Mouse (Mus musculus) CH12F3 (cell line): ENCODE results near the gene Lyrm7.

Source experiments
- in situ Hi-C: fragments of 300-500 bp; cut with MboI; formaldehyde crosslinking; loops from 2 replicates; pipeline ENCODE4 v1.14.3; 2020; ENCODE audit warnings: low sequenced_read_pairs

The Lyrm7 gene

DNA sequence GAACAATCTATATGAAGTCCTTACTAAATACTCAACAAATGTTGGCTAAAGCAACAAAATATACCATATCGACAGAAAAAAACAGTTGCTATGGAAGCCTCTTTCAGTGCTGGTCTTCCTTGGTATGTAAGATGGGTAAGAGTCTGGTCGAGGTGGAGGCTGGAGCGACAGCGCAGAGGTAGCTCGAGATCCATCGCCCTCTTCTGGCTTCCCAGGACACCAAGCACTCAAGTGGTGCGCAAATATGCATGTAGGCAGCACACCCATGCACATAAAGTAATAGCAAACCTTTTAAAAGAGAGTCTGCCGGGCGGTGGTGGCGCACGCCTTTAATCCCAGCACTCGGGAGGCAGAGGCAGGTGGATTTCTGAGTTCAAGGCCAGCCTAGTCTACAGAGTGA lies 9.1 kb downstream of the Lyrm7 start:
- in situ Hi-C loops, result no loop called here

DNA sequence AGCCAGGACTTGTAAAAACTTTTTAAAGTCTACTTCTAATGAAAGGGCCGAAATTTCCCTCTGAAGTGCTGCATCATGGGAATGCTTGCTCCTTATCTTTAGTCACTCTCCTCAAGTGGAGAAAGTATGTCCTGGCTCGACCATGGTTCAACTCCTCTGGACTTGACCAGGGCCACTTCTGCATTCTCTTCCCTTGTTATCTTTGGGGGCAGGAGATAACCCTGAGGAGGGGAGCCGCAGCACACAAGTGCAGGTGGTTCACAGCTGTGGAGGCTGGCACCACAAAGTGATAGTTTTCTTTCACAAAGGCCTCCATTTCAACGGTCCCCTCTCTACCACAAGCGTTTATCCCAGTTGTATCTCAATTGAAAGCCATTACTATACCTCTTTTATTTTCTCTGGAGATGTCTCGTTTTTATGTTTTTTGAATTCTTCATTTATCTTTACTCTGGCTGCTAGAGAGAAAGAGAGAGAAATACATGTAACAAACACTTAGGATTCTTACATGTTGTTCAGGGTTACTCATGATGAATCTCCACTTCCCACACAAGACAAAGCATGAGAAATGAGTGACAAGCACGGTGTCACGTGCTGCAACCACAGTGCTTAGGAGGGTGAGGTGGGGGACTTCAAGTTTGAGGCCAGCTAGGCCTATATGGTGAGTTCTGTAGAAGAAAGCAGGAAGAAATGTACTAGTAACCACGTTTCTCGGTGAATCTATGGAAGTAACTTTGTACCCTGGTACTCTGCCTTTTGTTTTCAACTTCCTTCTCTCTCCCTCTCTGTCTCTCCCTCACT lies 10.6 kb downstream of the Lyrm7 start:
- in situ Hi-C loops, result no loop called here

DNA sequence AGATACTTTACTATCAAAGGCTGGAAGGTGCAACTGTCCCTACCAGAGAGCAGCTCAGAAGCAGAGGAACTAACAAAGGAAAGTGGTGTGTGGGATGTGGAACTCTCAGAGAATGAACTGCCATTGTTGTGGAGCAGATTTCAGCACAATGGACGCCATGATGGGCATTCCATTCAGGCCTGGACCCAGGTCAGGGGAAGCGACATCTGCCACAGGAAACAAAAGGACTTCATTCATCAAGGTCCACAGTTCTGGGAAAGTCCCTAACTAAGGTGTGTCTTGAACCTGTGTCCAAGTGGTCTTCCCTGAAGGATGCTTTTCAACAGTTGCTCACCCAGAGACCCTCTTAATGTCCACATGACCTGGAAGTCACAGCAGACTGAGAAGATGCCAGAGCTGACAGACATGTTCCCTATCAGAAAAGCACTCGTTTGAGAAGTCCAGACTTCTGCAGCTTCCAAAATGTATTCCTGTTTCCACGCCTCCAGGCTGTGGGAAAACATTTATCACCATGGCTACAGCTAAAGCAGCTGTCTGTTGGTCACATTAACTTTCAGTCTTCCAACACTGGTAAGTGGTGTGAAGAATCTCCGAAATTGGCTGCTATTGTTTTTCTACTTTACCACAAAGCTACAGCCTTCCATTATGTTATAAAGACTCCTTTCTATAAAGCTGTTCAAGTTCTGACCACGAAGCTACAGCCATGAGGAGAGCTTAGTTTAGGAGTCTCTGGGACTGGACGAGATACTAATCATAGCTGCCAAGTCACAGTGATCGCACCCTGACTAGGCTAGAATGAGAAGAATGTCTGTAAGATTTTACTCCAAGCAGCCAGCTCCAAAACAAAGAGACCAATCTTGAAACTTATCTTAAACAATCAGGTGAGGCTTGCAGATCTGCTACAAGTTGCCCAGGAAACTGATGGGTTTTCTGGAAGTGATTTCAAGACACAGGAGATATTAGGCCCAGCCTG lies 15.0 kb downstream of the Lyrm7 start:
- in situ Hi-C loops, result no loop called here

DNA sequence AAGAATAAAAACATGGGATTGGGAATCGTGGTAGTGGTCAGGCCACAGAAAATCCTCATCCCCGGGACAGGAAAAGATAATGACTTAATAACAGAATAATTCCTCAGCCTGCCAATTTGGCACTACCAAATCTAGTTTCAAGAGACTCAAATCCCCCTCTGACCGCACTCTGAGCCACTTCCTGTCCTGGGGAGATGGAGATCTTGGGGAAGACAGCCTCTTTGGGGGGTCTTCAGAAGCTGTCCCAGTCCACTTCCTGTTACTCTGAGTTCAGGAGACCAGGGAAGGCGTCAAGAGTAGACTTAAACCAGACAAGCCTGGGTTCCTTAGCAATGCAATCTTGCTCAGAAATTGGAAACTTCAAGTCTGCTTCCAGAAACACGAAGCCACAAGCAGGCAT lies 15.8 kb downstream of the Lyrm7 start:
- in situ Hi-C loops, result no loop called here

DNA sequence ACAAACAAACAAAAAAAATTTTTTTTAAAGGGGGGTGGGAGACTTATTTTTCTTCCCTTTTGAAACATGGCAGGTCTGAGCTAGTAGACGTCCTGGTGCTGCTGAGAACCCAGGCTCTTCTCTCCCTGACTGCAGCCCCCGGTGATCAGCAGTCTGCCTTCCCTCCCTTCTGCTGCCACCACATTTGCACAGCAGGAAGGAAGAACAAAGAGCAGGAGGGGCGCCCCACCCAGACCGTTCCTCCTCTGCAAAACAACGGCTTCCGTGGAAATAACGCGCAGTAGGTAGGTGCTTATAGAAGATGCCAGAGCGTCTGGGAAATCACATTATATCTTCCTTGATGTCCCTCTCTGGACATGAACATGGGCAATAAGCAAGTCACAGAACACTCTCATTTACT lies 16.3 kb downstream of the Lyrm7 start:
- in situ Hi-C loops, result no loop called here

DNA sequence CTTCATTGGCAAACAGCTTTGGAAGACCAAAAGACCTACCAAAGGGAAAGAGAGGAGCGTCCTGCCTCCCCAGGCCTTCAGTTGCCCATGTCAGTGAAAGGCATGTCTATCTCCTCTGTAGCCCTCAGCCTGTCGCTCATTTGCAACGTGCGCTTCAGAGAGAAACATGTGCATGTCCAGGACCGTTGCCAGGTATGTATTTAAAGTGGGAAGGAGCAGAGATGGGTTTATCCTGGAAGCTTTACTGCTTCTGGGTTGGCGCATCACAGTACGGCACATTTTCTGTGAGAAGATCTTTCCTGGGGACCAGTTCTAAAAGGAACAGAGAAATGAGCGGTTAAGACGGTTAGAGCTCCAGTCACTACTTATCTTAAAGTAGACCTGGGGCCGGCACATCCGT lies 19.8 kb downstream of the Lyrm7 start:
- in situ Hi-C loops, result no loop called here

DNA sequence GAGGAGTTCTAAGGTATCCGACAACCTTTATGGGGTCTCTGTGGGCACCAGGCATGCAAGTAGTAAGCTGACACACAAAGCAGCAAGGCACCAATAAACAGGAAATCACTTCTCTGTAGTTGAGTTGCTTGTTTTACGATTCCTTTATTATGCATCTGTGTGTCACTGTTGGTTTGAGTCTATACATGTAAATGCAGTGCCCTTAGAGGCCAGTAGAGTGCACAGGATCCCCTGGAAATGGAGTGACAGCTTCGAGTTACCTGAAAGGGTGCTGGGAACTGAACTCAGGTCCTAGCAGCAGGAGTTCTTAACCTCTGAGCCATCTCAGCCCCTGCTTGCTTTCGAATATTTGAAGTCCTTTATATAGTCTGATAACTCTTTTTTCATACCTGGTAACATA lies 21.0 kb downstream of the Lyrm7 start:
- in situ Hi-C loops, result no loop called here

DNA sequence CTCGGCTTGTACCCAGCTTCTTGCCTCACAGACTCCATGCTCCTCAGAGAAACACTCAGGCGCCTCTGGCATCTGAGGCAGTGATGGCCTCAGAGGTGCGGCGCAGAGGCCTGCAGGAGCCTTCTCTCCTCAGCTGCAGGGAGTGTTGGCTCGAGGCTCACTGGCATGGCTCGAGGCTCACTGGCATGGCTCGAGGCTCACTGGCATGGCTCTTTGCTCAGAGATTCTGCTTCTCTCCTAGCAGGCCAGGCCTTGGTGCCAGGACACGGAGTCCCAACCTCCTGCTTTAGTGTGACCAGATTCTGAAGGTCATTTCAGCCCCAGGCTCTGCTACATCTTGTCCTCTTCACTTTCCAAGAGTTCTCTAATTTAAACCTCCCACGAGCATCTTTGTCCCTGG lies 24.6 kb downstream of the Lyrm7 start:
- in situ Hi-C loops, result no loop called here

DNA sequence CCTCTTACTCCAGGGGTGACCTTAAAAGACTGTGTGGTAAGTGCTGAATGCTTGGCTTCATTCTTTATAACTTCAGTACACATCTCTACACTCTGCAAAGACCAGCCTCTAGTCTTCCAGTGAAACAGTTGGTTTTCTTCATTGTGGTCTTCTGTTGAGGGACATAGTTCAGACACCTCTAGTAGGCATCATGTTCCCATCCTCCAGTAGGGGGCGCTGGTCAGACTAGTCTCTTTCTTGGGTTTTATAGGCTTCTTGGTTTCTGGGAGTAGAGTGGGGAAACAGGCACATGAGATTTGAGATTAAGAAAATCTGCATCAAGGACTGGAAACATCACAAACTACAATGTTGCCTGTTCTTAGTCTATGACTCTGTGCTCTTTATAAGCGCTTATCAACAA lies 26.1 kb downstream of the Lyrm7 start:
- in situ Hi-C loops, result no loop called here

DNA sequence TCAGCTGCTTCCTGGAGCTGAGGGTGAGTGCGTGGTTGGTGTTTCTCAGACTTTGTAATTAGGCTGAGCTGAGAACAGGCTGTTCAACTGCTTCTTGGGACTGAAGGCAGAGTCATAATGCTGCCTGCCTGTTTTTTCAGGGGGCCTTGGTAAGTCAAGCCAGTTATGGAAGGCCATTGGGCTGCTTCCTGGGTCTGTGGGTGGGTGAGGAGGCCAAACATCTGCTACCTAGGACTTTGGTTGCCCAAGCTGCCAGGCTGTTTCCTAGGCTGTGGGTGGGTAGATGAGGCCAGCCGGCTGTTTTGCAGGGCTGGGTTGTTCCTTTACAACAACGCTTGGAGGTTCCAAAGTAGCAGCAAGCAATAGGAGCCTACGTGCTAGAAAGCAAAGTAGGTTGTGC lies 26.9 kb downstream of the Lyrm7 start:
- in situ Hi-C loops, result no loop called here

DNA sequence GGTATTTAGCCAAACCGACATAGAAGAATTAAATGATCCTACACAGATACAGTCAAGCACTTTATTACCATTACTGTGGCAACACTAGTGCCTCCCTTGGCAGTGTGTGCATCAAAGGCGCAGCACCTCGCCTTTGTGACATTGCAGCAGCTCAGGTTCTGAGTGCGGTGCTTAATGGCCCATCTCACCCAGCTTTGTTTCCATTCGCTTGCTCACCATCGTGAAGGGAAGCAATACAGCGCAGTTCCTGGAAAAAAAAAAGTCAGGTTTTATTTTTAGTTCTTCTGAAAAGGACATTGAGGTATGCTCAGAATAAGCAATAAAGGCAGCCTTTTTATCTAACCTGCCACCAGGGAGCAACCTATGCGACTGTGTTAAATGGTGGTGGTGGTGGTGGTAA lies 33.9 kb downstream of the Lyrm7 start:
- in situ Hi-C loops, result no loop called here

DNA sequence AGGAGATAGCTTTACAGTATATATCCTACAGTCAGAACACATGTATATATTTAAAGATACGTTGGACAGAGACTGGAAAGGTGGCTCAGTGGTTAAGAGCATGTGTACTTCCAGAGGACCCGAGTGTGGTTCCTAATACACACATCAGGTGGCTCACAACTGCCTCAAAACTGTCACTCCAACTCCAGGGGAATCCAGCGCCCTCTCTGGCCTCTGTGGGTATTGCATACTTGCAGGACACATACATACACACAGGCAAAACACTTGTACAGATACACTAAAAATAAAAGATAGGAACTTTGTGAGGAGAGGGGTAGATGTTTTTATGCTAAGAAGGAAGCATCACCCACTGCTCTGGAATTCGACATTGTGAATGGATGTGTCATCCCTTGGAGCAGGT lies 34.9 kb downstream of the Lyrm7 start:
- in situ Hi-C loops, result no loop called here

DNA sequence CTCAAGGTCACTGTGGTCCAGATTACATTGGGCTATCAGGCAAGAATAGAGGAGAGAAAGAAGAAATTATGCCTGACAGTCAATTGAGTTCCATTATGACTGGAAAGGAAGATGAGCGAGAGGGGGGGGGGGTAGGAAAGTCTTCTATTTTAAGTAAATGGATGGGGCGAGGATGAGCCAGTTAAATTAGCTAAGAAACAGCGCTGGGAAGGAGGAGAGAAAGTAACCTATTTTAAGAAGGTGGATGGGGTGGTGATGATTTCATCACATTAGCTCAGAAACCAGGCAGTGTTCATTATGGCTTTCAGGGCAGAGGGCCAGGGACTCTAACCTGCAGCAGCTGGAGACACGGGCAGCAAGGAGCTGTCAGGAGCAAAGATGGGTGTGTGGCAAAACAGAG lies 37.2 kb downstream of the Lyrm7 start:
- in situ Hi-C loops, result no loop called here

DNA sequence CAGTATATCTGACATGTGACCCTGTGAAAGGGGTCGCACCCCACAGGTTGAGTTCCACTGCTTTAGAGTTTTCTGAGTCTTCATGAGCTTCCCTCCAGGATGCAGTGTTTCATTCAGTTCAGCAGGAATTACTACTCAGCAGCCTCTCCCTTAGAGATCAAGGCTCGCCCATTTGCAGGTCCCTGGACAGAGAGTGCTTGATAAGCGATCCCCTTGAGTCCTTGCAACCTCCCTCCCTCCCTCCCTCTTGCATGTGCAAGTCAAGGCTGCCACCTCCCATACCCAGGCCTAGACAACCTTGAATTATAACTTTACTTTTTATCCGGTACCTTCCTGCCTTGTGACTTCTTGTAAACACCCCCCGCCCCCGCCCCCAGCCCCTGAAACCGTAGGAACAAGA lies 41.2 kb downstream of the Lyrm7 start:
- in situ Hi-C loops, result no loop called here

DNA sequence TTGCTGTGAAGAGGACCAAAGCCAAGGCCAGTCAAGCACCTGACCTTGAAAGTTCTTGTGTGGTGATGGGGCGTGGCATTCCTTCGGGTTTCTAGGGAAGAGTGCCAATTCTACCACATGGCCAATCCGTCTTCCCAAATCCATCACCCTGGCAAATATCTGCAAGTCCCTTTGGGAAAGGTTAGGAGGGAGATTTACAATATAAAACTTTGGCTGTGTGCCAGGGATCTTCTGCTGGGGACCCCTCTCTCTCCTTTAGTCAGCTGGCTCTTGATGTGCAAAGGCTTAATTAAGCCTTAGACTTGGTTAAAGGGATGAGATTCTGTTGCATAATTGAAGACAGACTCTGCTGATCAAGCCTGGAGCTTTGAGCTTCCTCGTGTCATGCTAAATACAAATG lies 43.3 kb downstream of the Lyrm7 start:
- in situ Hi-C loops, result no loop called here

DNA sequence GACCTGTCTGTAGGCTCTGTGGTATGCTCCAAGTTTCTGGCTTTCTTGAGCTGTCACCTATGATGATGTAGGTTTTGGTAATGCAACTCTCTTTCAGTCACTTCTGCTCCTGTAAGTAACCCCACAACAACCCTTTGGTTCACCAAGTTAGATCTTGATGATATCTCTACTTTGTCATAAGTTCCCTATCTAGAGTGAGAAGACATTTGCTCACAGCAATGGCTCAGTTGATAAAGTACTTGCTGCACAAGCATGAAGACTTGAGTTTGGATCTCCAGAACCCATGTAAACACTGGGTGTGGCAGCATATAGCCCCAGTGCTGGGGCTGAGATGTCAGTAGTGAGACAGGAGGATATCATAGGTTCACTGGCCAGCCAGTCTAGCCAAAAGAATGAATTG lies 45.1 kb downstream of the Lyrm7 start:
- in situ Hi-C loops, result no loop called here

DNA sequence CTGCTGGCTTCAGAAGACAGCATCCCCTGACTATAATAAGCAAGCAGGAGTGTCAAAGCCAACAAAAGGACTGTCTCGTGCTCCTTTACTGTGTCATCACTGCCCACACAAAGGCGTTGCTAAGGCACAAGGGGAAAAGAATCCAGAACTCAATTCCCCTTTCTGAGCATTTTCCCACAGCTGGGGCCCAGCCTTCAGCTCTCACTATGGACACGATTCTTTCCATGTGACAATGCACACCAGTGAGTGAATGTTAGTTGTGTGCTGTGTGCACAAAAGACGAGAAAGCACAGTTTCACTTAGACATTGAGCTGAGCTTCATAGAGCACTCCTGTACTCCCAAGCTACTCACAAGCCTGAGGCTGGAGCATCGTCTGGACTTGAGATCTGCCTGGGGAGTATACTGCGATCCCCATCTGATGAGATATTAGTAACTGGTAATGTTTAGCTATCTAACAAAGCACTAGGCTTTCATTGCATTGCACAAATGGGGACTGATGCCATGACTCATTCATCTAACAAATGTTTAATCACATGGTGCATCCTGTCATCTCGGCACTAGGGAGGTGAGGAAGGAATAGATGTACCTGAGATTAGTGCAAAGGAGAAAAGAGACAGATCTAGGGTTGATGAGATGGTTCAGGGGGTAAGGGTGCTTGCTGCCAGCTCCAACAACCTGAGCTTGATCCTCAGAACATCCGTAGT lies 47.8 kb downstream of the Lyrm7 start:
- in situ Hi-C loops, result no loop called here

DNA sequence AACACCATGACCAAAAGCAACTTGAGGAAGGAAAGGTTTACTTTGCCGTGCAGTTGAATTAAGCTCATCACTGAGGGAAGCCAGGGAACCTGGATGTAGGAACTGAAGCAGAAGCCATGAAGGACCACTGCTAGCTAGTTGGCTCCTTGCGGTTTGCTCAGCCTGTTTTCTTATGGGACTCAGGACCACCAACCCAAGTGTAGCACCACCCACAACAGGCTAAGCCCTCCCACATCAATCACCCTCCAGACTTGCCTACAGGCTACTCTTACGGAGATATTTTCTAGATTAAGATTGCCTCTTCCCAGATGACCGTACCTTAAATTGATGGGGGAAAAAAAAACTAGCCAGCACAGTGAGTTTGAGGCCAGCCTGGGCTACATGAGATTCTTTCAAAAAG lies 48.4 kb downstream of the Lyrm7 start:
- in situ Hi-C loops, result no loop called here

DNA sequence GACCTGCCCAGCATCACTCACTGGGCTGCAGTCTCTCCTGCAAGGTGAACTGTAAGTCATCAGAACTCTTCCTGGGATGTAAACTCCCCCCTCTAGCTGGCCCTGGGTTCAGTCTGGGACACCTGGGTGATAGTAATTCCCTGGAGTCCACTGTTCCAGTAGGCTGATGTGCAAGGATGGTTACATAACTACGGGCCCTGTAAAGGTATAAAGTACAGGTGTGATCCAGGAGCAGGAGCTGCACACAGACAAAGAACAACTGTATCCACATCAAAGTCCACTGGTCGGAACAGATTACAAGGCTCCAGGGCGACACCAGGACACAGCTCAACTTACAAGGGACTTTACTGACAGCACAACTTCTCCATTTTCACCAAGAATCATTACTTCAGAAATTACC lies 49.7 kb downstream of the Lyrm7 start:
- in situ Hi-C loops, result no loop called here

DNA sequence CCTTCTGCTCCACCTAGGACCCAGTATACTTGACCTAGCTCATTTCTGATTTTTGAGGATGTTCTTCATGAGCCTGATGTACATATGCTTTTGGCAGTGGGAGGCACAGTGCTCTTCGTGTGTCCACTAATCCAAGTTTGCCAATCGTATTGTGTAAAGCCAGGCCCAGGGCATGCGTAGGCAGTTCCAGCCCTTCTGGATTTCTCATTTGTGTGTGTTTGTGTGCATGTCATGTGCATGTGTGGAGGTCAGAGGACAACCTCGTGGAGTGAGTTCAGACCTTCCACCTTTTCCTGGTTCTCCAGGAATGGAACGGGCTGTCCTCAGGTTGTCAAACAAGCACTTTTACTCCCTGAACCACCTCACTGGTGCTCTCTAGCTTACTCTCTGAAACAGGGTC lies 51.1 kb downstream of the Lyrm7 start:
- in situ Hi-C loops, result no loop called here

DNA sequence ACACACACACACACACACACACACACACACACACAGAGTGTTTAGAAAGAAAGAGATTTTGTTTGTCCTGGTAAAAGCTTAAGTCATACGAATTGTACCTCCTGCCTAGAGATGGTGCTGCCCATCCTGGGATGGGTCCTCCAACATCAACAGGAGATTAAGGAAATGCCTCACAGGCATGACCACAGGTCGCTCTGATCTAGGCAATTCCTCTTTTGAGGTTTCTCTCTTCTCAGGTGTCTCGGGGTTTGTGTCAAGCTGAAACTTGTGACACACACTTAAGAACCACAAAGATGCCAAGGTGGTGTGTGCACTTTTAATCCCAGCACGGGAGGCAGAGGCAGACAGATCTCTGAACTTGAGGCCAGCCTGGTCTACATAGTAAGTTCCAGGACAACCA lies 52.5 kb downstream of the Lyrm7 start:
- in situ Hi-C loops, result no loop called here

DNA sequence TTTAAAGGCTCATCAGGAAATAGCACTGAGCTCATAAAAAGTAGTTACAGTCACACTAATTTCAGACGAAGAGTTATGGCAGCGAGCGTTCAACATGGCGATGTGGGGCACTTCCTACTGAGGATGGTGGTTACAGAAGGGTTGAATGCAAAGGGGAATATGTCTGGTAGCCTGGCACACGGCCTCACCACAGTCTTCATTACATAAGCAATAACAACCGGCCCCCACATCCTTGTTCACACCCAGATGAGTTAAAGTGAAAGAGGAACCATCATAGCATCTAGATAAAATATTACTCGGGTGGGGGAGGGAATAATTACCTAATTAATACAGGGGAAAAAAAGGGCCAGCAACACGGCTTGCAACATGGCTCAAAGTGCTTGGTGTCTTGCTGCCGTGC lies 53.0 kb downstream of the Lyrm7 start:
- in situ Hi-C loops, result no loop called here
